Mouse (Mus musculus): ENCODE measurements at regions not wholly inside any gene's neighbourhood (a gene's known extent, or its start where the extent isn't known, plus 50 kb on each side); places are given as distances from the start of the nearest gene placed in this dataset.

DNA sequence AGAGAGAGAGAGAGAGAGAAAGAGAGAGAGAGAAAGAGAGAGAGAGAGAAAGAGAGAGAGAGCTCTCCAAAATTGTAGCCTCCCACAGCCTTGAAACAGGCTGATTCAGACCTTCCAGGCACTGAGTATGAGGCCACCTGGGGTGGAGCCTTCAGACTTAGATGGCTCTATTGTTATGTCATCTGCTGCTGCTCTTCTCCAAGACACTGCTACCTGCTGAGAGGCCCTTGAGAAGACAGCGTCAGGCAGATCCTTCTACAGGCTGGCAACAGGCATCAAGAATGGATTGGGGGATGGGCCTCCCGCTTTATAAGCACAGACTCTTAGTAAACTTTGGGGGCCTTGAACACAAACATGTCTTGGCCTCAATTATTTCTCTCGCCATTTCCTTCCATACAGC is 1340.9 kb upstream of the Adgrl3 start:
- Histone ChIP-seq H3K4me2 (ENCODE audit: low read length) (no peak overlapping the region), H3K9me3 (ENCODE audit: control insufficient read depth, low read length) (no peaks in the 10 kb centered on the region), H3K36me3 (ENCODE audit: control insufficient read depth, insufficient read depth) (no peaks in the 10 kb centered on the region), H3K9ac (replicated peaks; ENCODE audit: low read depth, low read length) (no peak overlapping the region), H3K27ac (ENCODE audit: low read length) (no peak overlapping the region), H3K4me1 (replicated peaks; ENCODE audit: control insufficient read depth, insufficient read depth, low read length) (no peaks in the 10 kb centered on the region), H3K4me3 (replicated peaks; ENCODE audit: low read length) (no peak overlapping the region), H3K27me3 (replicated peaks; ENCODE audit: control insufficient read depth, insufficient read depth, low read length) (no peaks in the 10 kb centered on the region)
- ATAC-seq = no peak
- WGBS = 18% methylated on average over 3 of the region's 3 CpGs

DNA sequence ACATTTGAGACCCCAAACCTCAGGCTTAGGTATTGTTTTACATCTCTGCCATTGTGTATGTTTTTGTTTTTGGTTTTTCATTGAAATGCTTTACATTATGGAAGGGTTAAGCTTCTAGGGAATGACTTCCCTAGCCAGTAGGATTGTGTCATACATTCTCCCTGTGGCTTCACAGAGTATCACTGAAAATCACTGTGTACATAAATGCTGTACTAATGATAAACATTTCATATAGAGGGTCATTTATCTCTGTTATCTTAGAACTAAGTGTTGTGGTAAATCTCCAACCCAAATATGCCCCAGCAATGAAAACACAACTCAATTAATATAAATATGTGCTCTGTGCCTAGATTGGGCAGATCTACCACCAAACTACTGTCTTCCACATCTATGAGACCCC is 1339.6 kb upstream of the Adgrl3 start:
- Histone ChIP-seq H3K4me1 (replicated peaks; ENCODE audit: control insufficient read depth, insufficient read depth, low read length) (no peaks in the 10 kb centered on the region), H3K9ac (replicated peaks; ENCODE audit: low read depth, low read length) (no peak overlapping the region), H3K9me3 (ENCODE audit: control insufficient read depth, low read length) (no peaks in the 10 kb centered on the region), H3K27ac (ENCODE audit: low read length) (no peak overlapping the region), H3K27me3 (replicated peaks; ENCODE audit: control insufficient read depth, insufficient read depth, low read length) (no peaks in the 10 kb centered on the region), H3K36me3 (ENCODE audit: control insufficient read depth, insufficient read depth) (no peaks in the 10 kb centered on the region), H3K4me2 (ENCODE audit: low read length) (no peak overlapping the region), H3K4me3 (replicated peaks; ENCODE audit: low read length) (no peak overlapping the region)
- no peak for ATAC-seq

DNA sequence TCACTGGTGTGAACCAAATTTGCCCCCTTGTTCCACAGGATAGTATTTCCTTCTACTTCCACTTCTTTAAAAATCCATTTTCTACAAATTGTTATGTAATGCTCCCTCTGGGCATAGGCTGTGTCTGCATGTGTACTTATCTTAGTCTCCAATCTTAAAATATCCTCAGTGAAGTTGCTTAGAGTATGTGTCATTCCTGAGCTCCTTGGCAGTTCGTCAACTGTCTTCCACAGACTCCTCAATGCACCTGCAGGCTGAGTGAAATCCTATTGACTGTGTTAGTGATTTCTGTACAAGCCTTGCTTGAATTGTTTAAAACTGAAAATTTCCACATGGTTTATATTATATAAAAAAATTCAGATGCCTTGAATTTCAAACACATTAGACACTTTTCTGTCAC is 1313.3 kb upstream of the Adgrl3 start:
- WGBS = 68% methylated on average over 1 of the region's 1 CpGs

DNA sequence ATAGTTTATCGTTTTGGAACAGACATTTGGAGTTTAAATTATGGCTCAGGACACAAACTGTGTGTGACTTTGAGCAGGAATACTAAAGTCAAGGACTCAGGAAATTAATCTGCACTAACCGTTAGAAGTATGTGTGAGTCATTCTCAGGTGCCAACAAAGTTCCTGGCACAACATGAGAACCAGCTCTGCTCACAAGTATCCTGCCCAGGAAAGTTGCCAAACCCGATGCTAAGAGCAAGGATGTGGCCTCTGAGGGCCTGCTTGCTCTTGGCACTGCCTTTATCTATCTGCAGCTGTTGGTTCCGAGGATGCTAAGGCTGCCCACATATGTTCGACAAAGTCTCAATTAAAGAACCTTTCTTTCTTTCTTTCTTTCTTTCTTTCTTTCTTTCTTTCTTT is 1285.1 kb upstream of the Adgrl3 start:
- Histone ChIP-seq H3K4me3 (replicated peaks; ENCODE audit: low read length) (no peak overlapping the region), H3K9ac (replicated peaks; ENCODE audit: low read depth, low read length) (no peak overlapping the region), H3K4me1 (replicated peaks; ENCODE audit: control insufficient read depth, insufficient read depth, low read length) (no peaks in the 10 kb centered on the region), H3K9me3 (ENCODE audit: control insufficient read depth, low read length) (no peaks in the 10 kb centered on the region), H3K36me3 (ENCODE audit: control insufficient read depth, insufficient read depth) (no peaks in the 10 kb centered on the region), H3K4me2 (ENCODE audit: low read length) (no peak overlapping the region), H3K27me3 (replicated peaks; ENCODE audit: control insufficient read depth, insufficient read depth, low read length) (no peaks in the 10 kb centered on the region), H3K27ac (ENCODE audit: low read length) (no peak overlapping the region)
- ATAC-seq = no peak
- WGBS = 48% methylated on average over 5 of the region's 5 CpGs

More for the DNA sequence above, 1313.3 kb upstream of the Adgrl3 start:
- no peak for ATAC-seq
- Histone ChIP-seq H3K9ac (replicated peaks; ENCODE audit: low read depth, low read length) (no peak overlapping the region), H3K27me3 (replicated peaks; ENCODE audit: control insufficient read depth, insufficient read depth, low read length) (no peaks in the 10 kb centered on the region), H3K4me3 (replicated peaks; ENCODE audit: low read length) (no peak overlapping the region), H3K9me3 (ENCODE audit: control insufficient read depth, low read length) (peaks cover 2% of the 10 kb centered on the region; the same call in 1 of the 2 replicates), H3K4me1 (replicated peaks; ENCODE audit: control insufficient read depth, insufficient read depth, low read length) (no peaks in the 10 kb centered on the region), H3K27ac (ENCODE audit: low read length) (no peak overlapping the region), H3K36me3 (ENCODE audit: control insufficient read depth, insufficient read depth) (no peaks in the 10 kb centered on the region), H3K4me2 (ENCODE audit: low read length) (no peak overlapping the region)

DNA sequence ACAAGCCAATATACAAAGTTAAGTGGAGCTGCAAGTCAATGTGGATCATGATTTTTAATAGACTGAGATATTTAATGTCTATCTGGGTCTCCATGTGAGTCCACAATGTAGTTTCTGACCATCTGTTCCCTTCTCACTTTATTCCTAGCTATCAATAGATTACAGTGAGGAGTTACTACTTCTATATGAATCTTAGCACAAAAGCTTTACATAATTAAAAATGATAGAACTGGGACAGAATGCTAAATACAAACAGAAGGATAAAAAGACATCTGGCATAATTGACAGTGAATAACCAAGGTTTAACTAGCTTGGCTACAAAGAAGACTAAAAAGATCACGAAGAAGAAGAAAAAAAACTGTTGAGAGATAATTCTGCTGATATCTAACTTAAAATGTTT is 1235.5 kb upstream of the Adgrl3 start:
- Histone ChIP-seq H3K4me3 (replicated peaks; ENCODE audit: low read length) (no peak overlapping the region), H3K27me3 (replicated peaks; ENCODE audit: control insufficient read depth, insufficient read depth, low read length) (no peaks in the 10 kb centered on the region), H3K27ac (ENCODE audit: low read length) (no peak overlapping the region), H3K4me2 (ENCODE audit: low read length) (no peak overlapping the region), H3K4me1 (replicated peaks; ENCODE audit: control insufficient read depth, insufficient read depth, low read length) (no peaks in the 10 kb centered on the region), H3K9me3 (ENCODE audit: control insufficient read depth, low read length) (no peaks in the 10 kb centered on the region), H3K36me3 (ENCODE audit: control insufficient read depth, insufficient read depth) (no peaks in the 10 kb centered on the region), H3K9ac (replicated peaks; ENCODE audit: low read depth, low read length) (no peak overlapping the region)
- no peak for ATAC-seq
- 21% methylated on average over 1 of the region's 1 CpGs for WGBS

DNA sequence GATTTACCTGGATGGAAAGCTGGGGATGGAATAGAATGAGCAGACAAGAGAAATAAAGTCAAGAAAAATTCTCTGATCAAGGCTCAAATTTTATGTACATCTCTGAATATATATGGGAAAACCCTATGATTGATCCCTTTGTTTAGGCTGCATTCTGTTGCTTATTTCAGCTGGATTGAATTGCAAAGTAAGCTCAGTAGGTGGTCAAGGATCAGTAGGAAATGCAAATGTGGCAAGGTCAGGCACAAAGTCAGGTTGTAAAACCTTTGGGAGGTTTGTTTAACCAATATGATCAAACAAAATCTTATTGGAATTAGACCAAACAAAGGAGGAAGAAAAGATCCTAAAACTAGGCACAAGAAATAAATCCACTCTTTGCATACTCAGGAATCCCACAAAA is 1193.4 kb upstream of the Adgrl3 start:
- no peaks in the 10 kb centered on the region for H3K4me1 ChIP-seq (replicated peaks; ENCODE audit: control insufficient read depth, insufficient read depth, low read length)
- H3K9ac ChIP-seq (replicated peaks; ENCODE audit: low read depth, low read length) = no peak overlapping the region
- H3K27me3 ChIP-seq (replicated peaks; ENCODE audit: control insufficient read depth, insufficient read depth, low read length) = no peaks in the 10 kb centered on the region
- no peak overlapping the region for H3K27ac ChIP-seq (ENCODE audit: low read length)
- H3K4me2 ChIP-seq (ENCODE audit: low read length) = no peak overlapping the region
- H3K9me3 ChIP-seq (ENCODE audit: control insufficient read depth, low read length) = peaks cover 10% of the 10 kb centered on the region; the same call in 1 of the 2 replicates
- no peak overlapping the region for H3K4me3 ChIP-seq (replicated peaks; ENCODE audit: low read length)
- no peak for ATAC-seq
- H3K36me3 ChIP-seq (ENCODE audit: control insufficient read depth, insufficient read depth) = no peaks in the 10 kb centered on the region

DNA sequence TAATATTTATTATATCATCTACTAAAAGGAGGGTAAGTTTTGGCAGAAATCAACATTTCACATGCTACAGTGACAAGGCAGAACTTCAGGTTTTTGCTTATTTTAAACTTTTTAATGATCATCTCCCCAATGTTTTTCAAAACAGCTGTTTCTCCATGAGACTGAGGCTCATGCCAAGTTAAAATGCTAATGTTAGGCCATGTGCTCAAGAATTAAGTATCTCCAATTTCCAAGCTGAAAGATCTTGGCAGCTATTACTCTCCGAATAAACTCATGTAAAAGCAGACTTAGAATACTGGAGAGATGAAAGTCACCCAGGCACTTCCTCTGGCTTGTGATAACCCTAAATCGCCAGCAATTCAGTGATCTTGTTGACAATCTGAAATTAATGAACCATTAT is 1173.5 kb upstream of the Adgrl3 start:
- Histone ChIP-seq H3K9ac (replicated peaks; ENCODE audit: low read depth, low read length) (no peak overlapping the region), H3K27me3 (replicated peaks; ENCODE audit: control insufficient read depth, insufficient read depth, low read length) (no peaks in the 10 kb centered on the region), H3K4me3 (replicated peaks; ENCODE audit: low read length) (no peak overlapping the region), H3K9me3 (ENCODE audit: control insufficient read depth, low read length) (no peaks in the 10 kb centered on the region), H3K4me2 (ENCODE audit: low read length) (no peak overlapping the region), H3K27ac (ENCODE audit: low read length) (no peak overlapping the region), H3K4me1 (replicated peaks; ENCODE audit: control insufficient read depth, insufficient read depth, low read length) (no peaks in the 10 kb centered on the region), H3K36me3 (ENCODE audit: control insufficient read depth, insufficient read depth) (no peaks in the 10 kb centered on the region)
- peak; percentile 74 for ATAC-seq
- 51% methylated on average over 2 of the region's 2 CpGs for WGBS

DNA sequence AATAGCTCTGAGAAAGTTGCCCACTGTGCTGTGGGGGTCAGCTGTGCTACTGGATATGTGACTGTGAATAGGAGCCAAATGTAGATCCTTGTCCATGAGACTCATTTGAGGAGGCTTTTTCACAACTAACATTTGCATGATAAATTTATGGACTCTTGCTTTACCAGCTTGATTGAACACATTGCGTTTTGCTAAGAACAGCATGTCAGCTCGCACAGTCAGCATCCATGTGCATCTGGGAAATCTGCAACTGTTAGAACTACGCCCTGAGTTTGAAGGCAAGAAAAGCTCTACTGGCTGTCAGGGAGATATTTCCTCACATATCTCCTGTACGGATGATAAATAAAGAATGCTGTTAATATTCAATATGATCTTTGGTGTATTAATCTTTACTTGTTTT is 1164.1 kb upstream of the Adgrl3 start:
- no peak for ATAC-seq
- no peaks in the 10 kb centered on the region for H3K9me3 ChIP-seq (ENCODE audit: control insufficient read depth, low read length)
- H3K36me3 ChIP-seq (ENCODE audit: control insufficient read depth, insufficient read depth) = no peaks in the 10 kb centered on the region
- H3K27me3 ChIP-seq (replicated peaks; ENCODE audit: control insufficient read depth, insufficient read depth, low read length) = no peaks in the 10 kb centered on the region
- H3K4me3 ChIP-seq (replicated peaks; ENCODE audit: low read length) = no peak overlapping the region
- no peaks in the 10 kb centered on the region for H3K4me1 ChIP-seq (replicated peaks; ENCODE audit: control insufficient read depth, insufficient read depth, low read length)
- no peak overlapping the region for H3K9ac ChIP-seq (replicated peaks; ENCODE audit: low read depth, low read length)
- no peak overlapping the region for H3K27ac ChIP-seq (ENCODE audit: low read length)
- no peak overlapping the region for H3K4me2 ChIP-seq (ENCODE audit: low read length)
- WGBS = 74% methylated on average over 4 of the region's 4 CpGs

DNA sequence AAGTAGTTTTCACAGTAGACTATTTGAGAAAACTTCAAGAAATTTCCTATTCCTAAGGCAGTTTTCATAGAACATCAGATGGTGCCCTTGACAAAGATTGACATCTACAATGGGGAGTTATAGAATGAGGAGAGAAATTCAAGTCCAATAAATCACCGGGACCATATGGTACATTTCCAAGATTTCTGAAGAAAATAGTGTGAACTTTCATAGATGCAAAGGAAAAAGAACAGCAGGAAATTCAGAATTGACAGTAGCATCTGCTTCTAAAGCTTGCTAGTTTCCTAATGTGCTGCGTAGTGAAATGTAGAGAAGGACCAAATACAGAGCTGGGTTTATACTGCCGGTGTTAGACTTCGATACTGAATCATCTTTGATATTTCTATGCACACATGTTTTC is 1119.2 kb upstream of the Adgrl3 start:
- no peak overlapping the region for H3K4me3 ChIP-seq (replicated peaks; ENCODE audit: low read length)
- 59% methylated on average over 4 of the region's 4 CpGs for WGBS
- peak; percentile 61 for ATAC-seq
- no peak overlapping the region for H3K4me2 ChIP-seq (ENCODE audit: low read length)
- no peaks in the 10 kb centered on the region for H3K4me1 ChIP-seq (replicated peaks; ENCODE audit: control insufficient read depth, insufficient read depth, low read length)
- H3K27ac ChIP-seq (ENCODE audit: low read length) = no peak overlapping the region
- no peaks in the 10 kb centered on the region for H3K27me3 ChIP-seq (replicated peaks; ENCODE audit: control insufficient read depth, insufficient read depth, low read length)
- no peaks in the 10 kb centered on the region for H3K36me3 ChIP-seq (ENCODE audit: control insufficient read depth, insufficient read depth)
- no peak overlapping the region for H3K9ac ChIP-seq (replicated peaks; ENCODE audit: low read depth, low read length)
- no peaks in the 10 kb centered on the region for H3K9me3 ChIP-seq (ENCODE audit: control insufficient read depth, low read length)

DNA sequence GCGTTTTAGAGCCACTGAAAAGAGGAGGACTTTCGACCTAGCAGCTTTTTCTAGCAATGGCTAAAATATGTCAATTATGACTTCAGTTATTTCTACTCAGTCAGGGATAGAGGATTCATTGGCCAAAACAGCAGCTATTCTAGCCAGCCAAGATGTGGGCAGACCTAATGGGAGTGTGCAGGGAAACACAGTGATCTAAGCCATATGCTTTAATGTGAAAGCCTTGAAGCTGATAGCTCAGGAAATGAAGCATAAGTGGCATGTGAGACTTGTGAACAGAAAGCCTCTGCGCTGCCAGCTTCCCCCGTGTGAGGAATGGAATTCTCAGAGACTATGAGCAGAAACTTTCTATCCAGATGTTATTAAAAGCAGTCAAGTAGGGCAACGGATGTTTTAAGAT is 1114.6 kb upstream of the Adgrl3 start:
- no peaks in the 10 kb centered on the region for H3K27me3 ChIP-seq (replicated peaks; ENCODE audit: control insufficient read depth, insufficient read depth, low read length)
- no peaks in the 10 kb centered on the region for H3K9me3 ChIP-seq (ENCODE audit: control insufficient read depth, low read length)
- H3K4me2 ChIP-seq (ENCODE audit: low read length) = no peak overlapping the region
- H3K36me3 ChIP-seq (ENCODE audit: control insufficient read depth, insufficient read depth) = no peaks in the 10 kb centered on the region
- H3K4me3 ChIP-seq (replicated peaks; ENCODE audit: low read length) = no peak overlapping the region
- peak; percentile 76 for ATAC-seq
- no peak overlapping the region for H3K27ac ChIP-seq (ENCODE audit: low read length)
- H3K9ac ChIP-seq (replicated peaks; ENCODE audit: low read depth, low read length) = no peak overlapping the region
- 63% methylated on average over 5 of the region's 5 CpGs for WGBS
- H3K4me1 ChIP-seq (replicated peaks; ENCODE audit: control insufficient read depth, insufficient read depth, low read length) = no peaks in the 10 kb centered on the region
